Mouse (Mus musculus) heart, embryonic 15.5 days (tissue): ENCODE data around the gene Pphln1. TPM values are rescaled to one million over a fixed set of nuclear protein-coding genes. Genes with fewer than 3 reads are reported as not detected.

Experiments used
- ATAC-seq: fragments of 200-750 bp; cut with Nextera tagmentation; replicated peaks from 2 replicates; pipeline ENCODE4 v1.8.0; 2017; ENCODE audit warnings: low read depth, moderate TSS enrichment; ENCODE audit not compliant: insufficient number of reproducible peaks, insufficient read depth, low FRiP score
- H3K27ac ChIP-seq: fragments of 300-500 bp; sonication (generic); 2 replicates; pipeline ENCODE4 v1.5.1; 2015; ENCODE audit warnings: mild to moderate bottlenecking, inconsistent platforms
- H3K27me3 ChIP-seq: fragments of 300-500 bp; sonication (generic); 2 replicates; pipeline ENCODE4 v1.6.1; 2015; ENCODE audit warnings: inconsistent platforms
- H3K36me3 ChIP-seq: fragments of 300-500 bp; sonication (generic); 2 replicates; pipeline ENCODE4 v1.6.1; 2015; ENCODE audit warnings: mild to moderate bottlenecking, inconsistent platforms
- H3K4me1 ChIP-seq: fragments of 300-500 bp; sonication (generic); replicated peaks from 2 replicates; pipeline ENCODE4 v1.6.1; 2015; ENCODE audit warnings: inconsistent platforms
- H3K4me2 ChIP-seq: fragments of 300-500 bp; sonication (generic); 2 replicates; pipeline ENCODE4 v1.6.1; 2015; ENCODE audit warnings: inconsistent platforms, mild to moderate bottlenecking, moderate library complexity
- H3K4me3 ChIP-seq: fragments of 300-500 bp; sonication (generic); 2 replicates; pipeline ENCODE4 v1.5.1; 2015; ENCODE audit warnings: mild to moderate bottlenecking, inconsistent platforms
- H3K9ac ChIP-seq: fragments of 300-500 bp; sonication (generic); 2 replicates; pipeline ENCODE4 v1.6.1; 2015; ENCODE audit warnings: mild to moderate bottlenecking, inconsistent platforms
- H3K9me3 ChIP-seq: fragments of 300-500 bp; sonication (generic); replicated peaks from 2 replicates; pipeline ENCODE4 v1.6.1; 2016; ENCODE audit warnings: inconsistent platforms
- WGBS: fragments of 180-500 bp; shearing (Covaris S2); methylation state at CpG from one replicate; pipeline ENCODE4 v1.1.7; 2015; ENCODE audit warnings: mixed read lengths; 5-methylcytosine and 5-hydroxymethylcytosine counted together
- polyA plus RNA-seq: library from polyadenylated mRNA; unstranded; fragments of >200 nt; fragmentation: Nextera tagmentation; extraction: Ambion mirVana; gene quantifications from 2 replicates; pipeline ENCODE4 v1.2.1, GENCODE M21; 2015

Gene Pphln1
- polyA plus RNA-seq, 1 experiment from 2014 or later = 31.9 TPM

DNA sequence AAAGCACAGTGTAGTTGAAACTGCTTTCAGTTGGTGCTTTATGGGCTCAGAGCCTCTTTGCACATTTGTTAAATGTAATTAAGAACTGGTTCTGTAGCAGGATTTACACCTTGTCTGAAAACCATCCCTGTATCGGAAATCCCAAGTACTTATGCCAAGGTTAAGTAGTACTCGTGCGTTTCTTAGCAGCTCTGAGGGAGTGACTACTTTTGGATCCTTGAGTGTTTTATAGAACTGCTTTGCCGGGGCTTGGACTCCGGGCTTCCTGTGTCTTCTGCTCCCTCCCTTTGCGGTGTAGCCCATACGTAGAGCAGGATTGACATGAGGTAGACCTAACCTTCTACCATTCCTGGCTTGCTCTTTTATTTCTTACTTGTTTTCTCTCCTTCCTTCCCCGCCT, 77.5 kb downstream of the Pphln1 start:
- Histone ChIP-seq H3K27me3 (no peaks in the 10 kb centered on the region), H3K4me2 (no peak overlapping the region), H3K9me3 (no peaks in the 10 kb centered on the region), H3K4me3 (no peak overlapping the region), H3K27ac (no peak overlapping the region), H3K4me1 (peaks cover 10% of the 10 kb centered on the region), H3K36me3 (no peaks in the 10 kb centered on the region), H3K9ac (no peak overlapping the region)
- 76% methylated on average over 8 of the region's 8 CpGs for WGBS
- ATAC-seq = no peak

DNA sequence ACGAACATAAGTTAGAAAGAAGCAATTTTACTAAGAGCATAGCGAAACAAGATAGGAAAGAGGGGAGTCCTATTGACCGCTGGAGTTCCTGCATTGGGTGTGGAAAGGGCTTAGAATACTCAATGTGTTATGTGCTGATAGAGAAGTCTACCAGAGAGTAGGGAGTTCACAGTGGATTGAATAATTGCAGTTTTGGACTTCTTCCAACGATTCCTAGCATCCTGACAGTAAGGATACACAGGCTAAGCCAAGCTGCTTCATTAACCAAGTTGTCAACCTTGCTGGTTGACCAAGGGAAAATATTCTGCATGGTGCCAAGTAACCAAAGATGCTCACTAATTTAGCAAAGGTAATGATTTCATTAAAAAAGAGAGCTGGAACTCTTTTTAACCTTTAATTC, 79.6 kb downstream of the Pphln1 start:
- Histone ChIP-seq H3K4me3 (no peak overlapping the region), H3K4me2 (no peak overlapping the region), H3K27me3 (no peaks in the 10 kb centered on the region), H3K9ac (no peak overlapping the region), H3K9me3 (no peaks in the 10 kb centered on the region), H3K36me3 (no peaks in the 10 kb centered on the region), H3K27ac (no peak overlapping the region), H3K4me1 (peaks cover 10% of the 10 kb centered on the region)
- no peak for ATAC-seq
- WGBS = 54% methylated on average over 4 of the region's 4 CpGs

DNA sequence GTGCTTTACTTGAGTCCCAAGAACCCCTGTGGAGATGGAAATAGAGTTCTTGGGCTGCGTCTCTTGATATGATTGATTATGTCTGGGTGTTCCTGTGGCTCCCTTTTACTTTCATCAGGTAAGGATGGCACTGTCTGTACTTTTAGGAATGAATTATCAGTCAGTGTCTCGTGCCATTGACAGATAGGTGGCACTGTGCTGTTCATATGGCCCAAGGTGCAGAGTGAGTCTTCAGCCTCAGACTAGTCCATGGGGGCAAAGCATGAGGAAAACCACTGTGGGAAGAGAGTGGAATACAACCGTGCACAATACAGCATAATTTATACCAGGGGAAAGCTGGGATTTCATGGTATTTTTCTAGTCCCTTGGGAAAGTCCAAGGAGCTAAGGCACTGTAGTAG, 80.5 kb downstream of the Pphln1 start:
- H3K4me2 ChIP-seq = no peak overlapping the region
- 87% methylated on average over 3 of the region's 3 CpGs for WGBS
- no peaks in the 10 kb centered on the region for H3K27me3 ChIP-seq
- no peaks in the 10 kb centered on the region for H3K9me3 ChIP-seq
- peaks cover 10% of the 10 kb centered on the region for H3K4me1 ChIP-seq
- no peak overlapping the region for H3K9ac ChIP-seq
- no peak overlapping the region for H3K4me3 ChIP-seq
- no peak overlapping the region for H3K27ac ChIP-seq
- ATAC-seq = no peak
- no peaks in the 10 kb centered on the region for H3K36me3 ChIP-seq

DNA sequence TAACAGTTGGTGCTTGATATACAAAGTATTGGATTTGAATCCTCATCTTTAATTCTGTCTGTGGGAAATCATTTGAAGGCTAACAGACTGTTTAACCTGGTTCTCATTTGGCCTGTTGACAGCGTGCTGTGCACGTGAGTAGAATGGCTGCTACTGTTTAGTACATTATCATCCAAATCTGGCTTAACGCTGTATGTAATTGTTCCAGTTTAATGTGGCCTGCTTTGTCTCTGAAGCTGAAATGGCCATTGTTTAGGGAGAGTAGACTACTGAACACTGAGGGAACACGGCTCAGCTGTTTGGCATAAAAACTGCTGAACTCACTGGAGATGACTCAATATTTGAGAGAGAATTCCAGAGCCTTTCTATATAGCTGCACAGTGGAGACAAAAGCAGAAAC, 81.3 kb downstream of the Pphln1 start:
- Histone ChIP-seq H3K27me3 (no peaks in the 10 kb centered on the region), H3K27ac (no peak overlapping the region), H3K36me3 (no peaks in the 10 kb centered on the region), H3K9ac (no peak overlapping the region), H3K4me1 (peaks cover 6% of the 10 kb centered on the region), H3K4me3 (no peak overlapping the region), H3K4me2 (no peak overlapping the region), H3K9me3 (no peaks in the 10 kb centered on the region)
- 67% methylated on average over 4 of the region's 4 CpGs for WGBS
- ATAC-seq = no peak

DNA sequence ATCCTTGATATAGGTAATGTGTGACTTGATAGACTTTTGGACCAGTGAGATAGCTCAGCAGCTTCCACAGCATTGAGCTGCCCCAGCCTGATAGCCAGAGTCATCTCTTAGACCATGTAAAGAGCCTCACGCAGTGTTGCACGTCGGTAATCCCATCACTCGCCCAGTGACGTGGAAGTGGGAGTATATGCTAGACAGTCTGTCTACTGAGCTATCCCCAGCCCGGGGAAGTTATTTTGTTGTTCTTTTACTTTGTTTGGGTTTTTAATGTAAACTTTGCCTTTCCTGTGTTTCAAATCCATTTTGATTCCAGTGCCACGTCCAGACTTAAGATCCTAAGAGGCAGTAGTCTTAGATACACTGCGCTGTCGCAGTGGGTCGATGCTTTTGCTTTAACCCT, 83.0 kb downstream of the Pphln1 start:
- Histone ChIP-seq H3K27me3 (no peaks in the 10 kb centered on the region), H3K9me3 (no peaks in the 10 kb centered on the region), H3K27ac (no peak overlapping the region), H3K4me1 (peaks cover 5% of the 10 kb centered on the region), H3K4me2 (no peak overlapping the region), H3K36me3 (no peaks in the 10 kb centered on the region), H3K4me3 (no peak overlapping the region), H3K9ac (no peak overlapping the region)
- ATAC-seq = no peak
- 83% methylated on average over 10 of the region's 10 CpGs for WGBS

DNA sequence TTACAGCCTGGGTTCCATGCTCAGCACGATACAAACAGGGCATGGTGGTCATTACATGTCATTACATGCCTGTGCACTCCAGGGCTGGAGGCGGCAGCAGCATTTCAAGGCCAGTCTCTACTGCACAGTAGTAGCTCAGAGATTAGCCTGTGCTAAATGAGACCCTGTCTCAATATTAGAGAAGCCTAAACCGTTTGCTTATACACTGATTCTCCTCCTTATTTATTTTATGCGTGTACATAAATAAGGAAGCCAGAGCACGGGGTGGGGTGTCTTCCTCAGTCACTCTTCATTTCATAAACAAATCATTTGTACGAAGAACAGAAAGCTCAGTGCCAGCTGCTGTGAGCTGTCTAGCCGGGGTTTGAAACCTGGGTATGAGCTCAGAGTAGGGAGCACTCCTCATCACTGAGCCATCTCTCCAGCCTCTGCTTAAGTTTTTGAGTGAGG, 86.1 kb downstream of the Pphln1 start:
- H3K9me3 ChIP-seq = no peaks in the 10 kb centered on the region
- no peak for ATAC-seq
- WGBS = 80% methylated on average over 7 of the region's 7 CpGs
- no peak overlapping the region for H3K4me2 ChIP-seq
- H3K27me3 ChIP-seq = no peaks in the 10 kb centered on the region
- no peak overlapping the region for H3K9ac ChIP-seq
- no peaks in the 10 kb centered on the region for H3K4me1 ChIP-seq
- H3K27ac ChIP-seq = no peak overlapping the region
- H3K36me3 ChIP-seq = no peaks in the 10 kb centered on the region
- H3K4me3 ChIP-seq = no peak overlapping the region

DNA sequence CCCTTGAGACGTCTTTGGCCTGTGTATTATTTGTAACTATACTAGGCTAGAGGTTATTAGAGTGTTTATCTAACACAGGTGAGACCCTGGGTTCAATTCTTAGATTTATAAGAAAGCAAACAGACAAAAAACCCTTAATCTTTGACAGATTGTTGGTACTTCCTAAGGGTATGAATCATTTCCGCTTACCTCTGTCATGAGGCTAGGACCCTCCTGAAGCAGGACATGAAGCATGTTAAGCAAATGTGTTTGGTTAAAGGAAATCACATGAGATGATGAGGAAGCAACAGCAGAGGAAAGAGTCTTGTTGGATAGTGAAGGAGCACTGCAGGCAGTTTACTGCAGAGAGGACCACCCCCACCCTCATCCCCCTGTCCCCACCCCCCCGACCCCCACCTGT, 87.1 kb downstream of the Pphln1 start:
- Histone ChIP-seq H3K27me3 (no peaks in the 10 kb centered on the region), H3K9ac (no peak overlapping the region), H3K9me3 (no peaks in the 10 kb centered on the region), H3K27ac (no peak overlapping the region), H3K4me2 (no peak overlapping the region), H3K36me3 (no peaks in the 10 kb centered on the region), H3K4me3 (no peak overlapping the region), H3K4me1 (no peaks in the 10 kb centered on the region)
- no peak for ATAC-seq
- WGBS = 72% methylated on average over 3 of the region's 3 CpGs

DNA sequence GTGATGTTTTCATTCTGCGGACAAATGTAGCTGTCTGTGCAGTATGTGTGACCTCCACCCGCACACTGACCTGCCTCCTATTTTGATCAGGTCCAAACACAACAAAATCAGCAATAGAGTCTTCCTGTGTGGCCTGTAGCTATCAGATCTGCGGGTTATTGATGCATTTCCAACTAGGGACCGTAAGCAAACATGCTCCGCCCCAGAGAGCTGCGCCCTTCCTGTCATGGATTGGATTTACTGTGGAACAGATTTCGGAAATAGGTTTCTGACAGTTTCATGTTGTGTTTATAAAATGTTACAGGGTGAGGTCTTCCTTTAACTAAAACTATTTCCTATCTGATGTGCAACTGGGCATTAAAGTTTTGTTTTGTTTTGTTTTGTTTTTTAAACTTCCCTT, 87.9 kb downstream of the Pphln1 start:
- H3K4me2 ChIP-seq = no peak overlapping the region
- H3K9ac ChIP-seq = no peak overlapping the region
- H3K4me1 ChIP-seq = no peaks in the 10 kb centered on the region
- no peaks in the 10 kb centered on the region for H3K9me3 ChIP-seq
- H3K27me3 ChIP-seq = no peaks in the 10 kb centered on the region
- WGBS = 75% methylated on average over 7 of the region's 7 CpGs
- no peaks in the 10 kb centered on the region for H3K36me3 ChIP-seq
- H3K27ac ChIP-seq = no peak overlapping the region
- ATAC-seq = no peak
- H3K4me3 ChIP-seq = no peak overlapping the region

DNA sequence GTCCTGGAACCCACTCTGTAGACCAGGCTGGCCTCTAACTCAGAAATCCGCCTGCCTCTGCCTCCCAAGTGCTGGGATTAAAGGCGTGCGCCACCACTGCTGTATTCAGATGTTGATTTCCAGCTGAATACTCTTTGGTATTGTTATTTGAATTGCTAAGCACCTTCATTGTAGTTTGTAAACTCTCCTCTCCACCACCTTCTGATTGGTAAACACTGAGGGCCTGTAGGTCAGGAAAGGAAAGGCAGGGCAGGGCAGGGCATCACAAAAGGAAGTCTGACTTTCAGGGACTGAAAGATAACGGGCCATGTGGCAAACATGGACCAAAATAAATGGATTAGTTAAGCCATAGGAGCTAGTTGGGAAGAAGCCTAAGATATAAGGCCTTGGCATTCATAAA, 91.4 kb downstream of the Pphln1 start:
- no peak overlapping the region for H3K4me3 ChIP-seq
- 80% methylated on average over 4 of the region's 4 CpGs for WGBS
- H3K27ac ChIP-seq = no peak overlapping the region
- H3K4me1 ChIP-seq = no peaks in the 10 kb centered on the region
- H3K9me3 ChIP-seq = no peaks in the 10 kb centered on the region
- no peaks in the 10 kb centered on the region for H3K27me3 ChIP-seq
- no peak for ATAC-seq
- no peak overlapping the region for H3K4me2 ChIP-seq
- H3K9ac ChIP-seq = no peak overlapping the region
- no peaks in the 10 kb centered on the region for H3K36me3 ChIP-seq

DNA sequence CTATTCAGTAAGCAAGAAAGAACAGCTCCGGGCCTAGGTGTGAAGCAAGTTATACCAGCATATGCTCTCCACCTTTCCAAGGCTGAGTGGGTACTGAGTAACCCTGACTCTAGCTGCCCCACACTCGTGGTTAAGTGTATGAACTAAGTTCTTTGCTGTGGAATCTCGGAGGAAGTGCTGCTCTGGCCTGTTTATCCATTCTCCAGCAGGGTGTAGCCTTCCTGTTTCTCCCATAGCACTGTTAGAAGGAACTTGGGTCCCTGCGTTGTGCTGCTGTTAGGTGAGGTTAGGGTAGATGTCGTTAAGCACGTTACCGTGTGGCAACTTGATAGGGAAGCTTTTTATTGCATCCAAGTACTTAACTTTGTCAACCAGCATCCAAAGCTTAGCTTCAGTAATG, 96.5 kb downstream of the Pphln1 start:
- no peaks in the 10 kb centered on the region for H3K4me1 ChIP-seq
- no peaks in the 10 kb centered on the region for H3K9me3 ChIP-seq
- no peaks in the 10 kb centered on the region for H3K27me3 ChIP-seq
- WGBS = 70% methylated on average over 7 of the region's 7 CpGs
- H3K9ac ChIP-seq = no peak overlapping the region
- peaks cover 22% of the 10 kb centered on the region for H3K36me3 ChIP-seq
- no peak overlapping the region for H3K27ac ChIP-seq
- no peak overlapping the region for H3K4me2 ChIP-seq
- no peak for ATAC-seq
- no peak overlapping the region for H3K4me3 ChIP-seq

DNA sequence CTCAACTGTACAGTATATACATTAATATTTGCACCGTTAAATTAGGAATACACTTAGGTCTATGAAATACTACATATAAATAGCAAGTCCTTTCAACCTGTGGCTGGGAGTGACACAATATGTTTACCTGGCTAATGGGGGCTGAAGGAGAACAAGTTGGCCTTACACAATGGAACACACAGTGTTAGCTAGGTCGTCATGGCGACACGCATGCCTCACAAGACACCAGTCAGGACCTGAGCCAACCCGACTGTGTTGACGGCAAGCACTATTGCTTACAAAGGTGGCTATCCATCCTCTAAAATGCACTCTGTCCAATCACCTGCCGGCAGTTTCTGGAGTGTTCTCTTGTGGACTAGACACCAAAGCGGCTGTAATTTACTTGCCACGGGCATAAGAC, 101.7 kb downstream of the Pphln1 start:
- Histone ChIP-seq H3K4me2 (no peak overlapping the region), H3K9ac (no peak overlapping the region), H3K36me3 (peaks cover 74% of the 10 kb centered on the region), H3K4me3 (no peak overlapping the region), H3K9me3 (no peaks in the 10 kb centered on the region), H3K27ac (no peak overlapping the region), H3K4me1 (no peaks in the 10 kb centered on the region), H3K27me3 (no peaks in the 10 kb centered on the region)
- no peak for ATAC-seq
- 78% methylated on average over 9 of the region's 9 CpGs for WGBS

DNA sequence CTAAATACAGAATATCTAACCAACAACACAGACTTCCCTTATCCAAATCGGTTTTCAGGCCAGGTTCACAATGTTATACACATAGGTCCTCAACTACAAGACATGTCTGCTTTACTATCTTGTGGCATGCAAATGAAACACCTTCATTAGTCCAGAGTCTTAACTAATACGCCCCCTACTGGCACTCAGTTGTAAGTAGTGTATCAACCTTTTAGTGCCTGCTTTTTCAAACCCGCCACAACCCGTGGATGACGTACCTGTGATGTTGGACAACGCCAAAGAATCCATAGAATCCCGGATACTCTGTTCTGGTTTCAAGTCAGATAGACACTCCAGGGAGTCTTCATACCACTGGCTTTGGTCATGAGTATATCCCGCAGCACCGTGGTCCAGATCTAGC, 104.6 kb downstream of the Pphln1 start:
- H3K36me3 ChIP-seq = peaks cover 95% of the 10 kb centered on the region
- no peak overlapping the region for H3K9ac ChIP-seq
- H3K4me1 ChIP-seq = no peaks in the 10 kb centered on the region
- no peak overlapping the region for H3K27ac ChIP-seq
- no peaks in the 10 kb centered on the region for H3K9me3 ChIP-seq
- H3K4me2 ChIP-seq = no peak overlapping the region
- ATAC-seq = no peak
- H3K4me3 ChIP-seq = no peak overlapping the region
- H3K27me3 ChIP-seq = no peaks in the 10 kb centered on the region
- WGBS = 89% methylated on average over 9 of the region's 9 CpGs
